In genomic region chr5:112240761-112241160, GRCm38 (mm10) we compare ENCODE assay signal across 8 mouse cellular contexts. TPM values are rescaled to one million over a fixed set of nuclear protein-coding genes. Genes with fewer than 3 reads are reported as not detected.
A peak's percentile ranks its signal among the peaks of the same experiment; 100 is the strongest.
DNase-seq lines count a peak whose midpoint lies in the region; ATAC-seq and TF ChIP-seq lines count a peak whose summit lies in the region.

No protein-coding gene starts in this region.

- 1% methylated on average over 10 of the region's 10 CpGs for WGBS in hindbrain, postnatal 0 days

- no peak overlapping the region for H3K9ac ChIP-seq in hindbrain, postnatal 0 days (replicated peaks; ENCODE audit: low read length)

- peak; percentile 61 for ATAC-seq in hindbrain, postnatal 0 days

- H3K9me3 ChIP-seq in hindbrain, postnatal 0 days (ENCODE audit: low read length), result no peaks in the 10 kb centered on the region
- H3K9me3 ChIP-seq in megakaryocyte, embryonic 14.5 days, result peaks cover 40% of the 10 kb centered on the region

- H3K36me3 ChIP-seq in hindbrain, postnatal 0 days (ENCODE audit: insufficient read depth, low read length), result no peaks in the 10 kb centered on the region
- H3K36me3 ChIP-seq in megakaryocyte, embryonic 14.5 days (replicated peaks; ENCODE audit: low read length), result peaks cover 29% of the 10 kb centered on the region

- DNase-seq in T-cell, adult 2 months (ENCODE audit: low spot score), result peak; percentile 84
- DNase-seq in cerebellum, postnatal 4 days (ENCODE audit: low spot score in 2 of 2), result peak; percentile 92 to 95
- peak; percentile 75 for DNase-seq in gastrocnemius, adult 8-10 months (ENCODE audit: low spot score in 2 of 2)
- DNase-seq in hindbrain, postnatal 0 days (ENCODE audit: low spot score), result peak; percentile 92
- peak; percentile 89 to 93 for DNase-seq in left cerebral cortex, adult 18-20 months (ENCODE audit: low spot score in 2 of 2)
- DNase-seq in right cerebral cortex, adult 2 months (ENCODE audit: low spot score in 2 of 2), result peak; percentile 94 to 97
- peak; percentile 86 for DNase-seq in urinary bladder, postnatal 14 days (ENCODE audit: low spot score)

- H3K4me1 ChIP-seq in hindbrain, postnatal 0 days (ENCODE audit: insufficient read depth, low read length), result no peaks in the 10 kb centered on the region; the same call in 1 of the 2 replicates
- H3K4me1 ChIP-seq in megakaryocyte, embryonic 14.5 days, result peaks cover 80% of the 10 kb centered on the region

- peak; percentile 98 for TF ChIP-seq CTCF in hindbrain, postnatal 0 days (IDR thresholded peaks at IDR 0.05; ENCODE audit: low read depth)

- H3K27ac ChIP-seq in hindbrain, postnatal 0 days, result no peak overlapping the region

- no peaks in the 10 kb centered on the region for H3K27me3 ChIP-seq in hindbrain, postnatal 0 days (ENCODE audit: insufficient read depth, low read length)
- peaks cover 33% of the 10 kb centered on the region for H3K27me3 ChIP-seq in megakaryocyte, embryonic 14.5 days (replicated peaks)

- H3K4me3 ChIP-seq in hindbrain, postnatal 0 days (ENCODE audit: low read length), result no peak overlapping the region
- H3K4me3 ChIP-seq in megakaryocyte, embryonic 14.5 days (replicated peaks), result peak overlapping the region; percentile 85

- H3K4me2 ChIP-seq in hindbrain, postnatal 0 days (ENCODE audit: low read depth, low read length), result no peak overlapping the region

RNA-seq across cellular contexts. Expression of gene Cryba4, which starts 11.6 kb away (rescaled TPM):
- total RNA-seq in gastrocnemius, adult 8-10 months (2022), result under 1 TPM in 2 of 4 experiments, not detected in 2; 0.40 to 0.58 TPM
- total RNA-seq in hindbrain, postnatal 0 days (2014; rRNA removed), result 0.26 and 1.8 TPM in 2 replicates
- polyA plus RNA-seq in hindbrain, postnatal 0 days (2015; fragmentation: Nextera tagmentation; extraction: Ambion mirVana), result 1.6 and 2.4 TPM in 2 replicates
- total RNA-seq in left cerebral cortex, adult 18-20 months (2021), result 1 to 10 TPM in 1 of 2 experiments, not detected in 1; 1.0 TPM
- 9.4 and 17.2 TPM in 2 replicates for polyA plus RNA-seq in megakaryocyte, embryonic 14.5 days (2012; ENCODE audit: insufficient read depth, low replicate concordance)

RNA-seq across cellular contexts. Expression of gene Crybb1, which starts 14.9 kb away (rescaled TPM):
- total RNA-seq in gastrocnemius, adult 8-10 months (2022), result 1 to 10 TPM; 1.2 to 2.7 (median 2.2) TPM
- 8.0 and 11.7 TPM in 2 replicates for total RNA-seq in hindbrain, postnatal 0 days (2014; rRNA removed)
- 14.2 and 14.6 TPM in 2 replicates for polyA plus RNA-seq in hindbrain, postnatal 0 days (2015; fragmentation: Nextera tagmentation; extraction: Ambion mirVana)
- 1 to 10 TPM; 5.9 to 8.5 TPM for total RNA-seq in left cerebral cortex, adult 18-20 months (2021)
- polyA plus RNA-seq in megakaryocyte, embryonic 14.5 days (2012; ENCODE audit: insufficient read depth, low replicate concordance), result 0.25 and 3.6 TPM in 2 replicates

RNA-seq across cellular contexts. Expression of gene Tpst2, which starts 35.7 kb away (rescaled TPM):
- total RNA-seq in gastrocnemius, adult 8-10 months (2022), result 10 to 100 TPM; 13.4 to 17.6 (median 16.0) TPM
- total RNA-seq in hindbrain, postnatal 0 days (2014; rRNA removed), result 46.9 and 57.0 TPM in 2 replicates
- 34.4 and 37.0 TPM in 2 replicates for polyA plus RNA-seq in hindbrain, postnatal 0 days (2015; fragmentation: Nextera tagmentation; extraction: Ambion mirVana)
- 10 to 100 TPM; 29.6 to 39.3 TPM for total RNA-seq in left cerebral cortex, adult 18-20 months (2021)
- polyA plus RNA-seq in megakaryocyte, embryonic 14.5 days (2012; ENCODE audit: insufficient read depth, low replicate concordance), result 299 and 479 TPM in 2 replicates
